Mouse (Mus musculus) adrenal gland, adult 2 months (tissue): ENCODE data around the gene Cabp4. TPM values are rescaled to one million over a fixed set of nuclear protein-coding genes. Genes with fewer than 3 reads are reported as not detected.
"Not testable (repeated sequence)": the region's sequence is repeated elsewhere in the genome, so short reads cannot be mapped to it uniquely, and the experiment has no call there.

ENCODE experiments used
- DNase-seq: peaks from one replicate; pipeline ENCODE4 v3.0.0; 2021
- polyA plus RNA-seq: library from polyadenylated mRNA; depleted of rRNA; stranded (reverse); fragments of >200 nt; gene quantifications from 2 replicates; pipeline ENCODE4 v1.2.3, GENCODE M21; 2012
- total RNA-seq, 2 experiments: library from RNA; stranded (reverse); gene quantifications; 2 replicates each; pipeline ENCODE4 v1.2.3; 2021

Cabp4 gene
- total and polyA plus RNA-seq, 3 experiments: 0.12 to 0.69 (median 0.29) TPM

GRCm38 (mm10) chr19:4122411-4123370 is 21.1 kb downstream of the Cabp4 start:
- no peak for DNase-seq

GRCm38 (mm10) chr19:4121896-4122295 is 21.9 kb downstream of the Cabp4 start:
- DNase-seq: not testable (repeated sequence)

- DNase-seq: peak; percentile 98
Observed at GRCm38 (mm10) chr19:4121097-4121805, 22.6 kb downstream of the Cabp4 start.

GRCm38 (mm10) chr19:4120496-4120895 is 23.3 kb downstream of the Cabp4 start:
- DNase-seq: no peak

GRCm38 (mm10) chr19:4119716-4120487 is 23.9 kb downstream of the Cabp4 start:
- DNase-seq: no peak

- no peak for DNase-seq
Observed at GRCm38 (mm10) chr19:4118350-4118749, 25.5 kb downstream of the Cabp4 start.

- no peak for DNase-seq
Observed at GRCm38 (mm10) chr19:4117006-4117405, 26.8 kb downstream of the Cabp4 start.

GRCm38 (mm10) chr19:4115816-4116215 is 28.0 kb downstream of the Cabp4 start:
- DNase-seq: no peak

GRCm38 (mm10) chr19:4115144-4115543 is 28.7 kb downstream of the Cabp4 start:
- no peak for DNase-seq

GRCm38 (mm10) chr19:4114551-4114950 is 29.3 kb downstream of the Cabp4 start:
- no peak for DNase-seq

GRCm38 (mm10) chr19:4113806-4114230 is 30.0 kb downstream of the Cabp4 start:
- peak; percentile 68 for DNase-seq

- peak; percentile 98 for DNase-seq
Observed at GRCm38 (mm10) chr19:4113186-4113805, 30.5 kb downstream of the Cabp4 start.

- DNase-seq: no peak
Observed at GRCm38 (mm10) chr19:4112063-4112960, 31.5 kb downstream of the Cabp4 start.

- no peak for DNase-seq
Observed at GRCm38 (mm10) chr19:4108535-4108934, 35.3 kb downstream of the Cabp4 start.

GRCm38 (mm10) chr19:4106654-4107053 is 37.2 kb downstream of the Cabp4 start:
- DNase-seq: no peak

- DNase-seq: no peak
Observed at GRCm38 (mm10) chr19:4104675-4105194, 39.1 kb downstream of the Cabp4 start.

GRCm38 (mm10) chr19:4103792-4104191 is 40.0 kb downstream of the Cabp4 start:
- DNase-seq: no peak

- DNase-seq: no peak
Observed at GRCm38 (mm10) chr19:4103294-4103693, 40.5 kb downstream of the Cabp4 start.

- DNase-seq: no peak
Observed at GRCm38 (mm10) chr19:4102626-4103025, 41.2 kb downstream of the Cabp4 start.

GRCm38 (mm10) chr19:4102049-4102448 is 41.8 kb downstream of the Cabp4 start:
- no peak for DNase-seq
